Mouse (Mus musculus): ENCODE data around the gene U2af1.
"Not testable (repeated sequence)": the region's sequence is repeated elsewhere in the genome, so short reads cannot be mapped to it uniquely, and the experiment has no call there.

U2af1 gene

GRCm38 (mm10) chr17:31613086-31613755 is 45.5 kb downstream of the U2af1 start:
- no peak for DNase-seq (ENCODE audit: low spot score in 2 of 2)

- no peak for DNase-seq (ENCODE audit: low spot score in 2 of 2)
These were observed 48.8 kb downstream of the U2af1 start for GRCm38 (mm10) chr17:31609895-31610294.

- DNase-seq (ENCODE audit: low spot score in 2 of 2): not testable (repeated sequence)
These were observed 49.5 kb downstream of the U2af1 start for GRCm38 (mm10) chr17:31609173-31609572.

- DNase-seq (ENCODE audit: low spot score in 2 of 2): no peak
These were observed 51.3 kb downstream of the U2af1 start for GRCm38 (mm10) chr17:31607256-31607951.

GRCm38 (mm10) chr17:31606424-31606823 is 52.3 kb downstream of the U2af1 start:
- DNase-seq (ENCODE audit: low spot score in 2 of 2): peak in 1 of 2 experiments; percentile 23

GRCm38 (mm10) chr17:31598593-31598992 is 60.1 kb downstream of the U2af1 start:
- no peak for DNase-seq (ENCODE audit: low spot score in 2 of 2)

GRCm38 (mm10) chr17:31597957-31598356 is 60.7 kb downstream of the U2af1 start:
- DNase-seq (ENCODE audit: low spot score in 2 of 2): no peak

Data from spleen, postnatal 10 days (tissue).